Mouse (Mus musculus) thymus, postnatal 14 days (tissue): ENCODE measurements at regions not wholly inside any gene's neighbourhood (a gene's known extent, or its start where the extent isn't known, plus 50 kb on each side); places are given as distances from the start of the nearest gene placed in this dataset.
A peak's percentile ranks its signal among the peaks of the same experiment; 100 is the strongest.
"Not testable (repeated sequence)": the region's sequence is repeated elsewhere in the genome, so short reads cannot be mapped to it uniquely, and the experiment has no call there.

Source experiments
- DNase-seq: peaks from one replicate; pipeline ENCODE4 v3.0.0; 2021

DNA sequence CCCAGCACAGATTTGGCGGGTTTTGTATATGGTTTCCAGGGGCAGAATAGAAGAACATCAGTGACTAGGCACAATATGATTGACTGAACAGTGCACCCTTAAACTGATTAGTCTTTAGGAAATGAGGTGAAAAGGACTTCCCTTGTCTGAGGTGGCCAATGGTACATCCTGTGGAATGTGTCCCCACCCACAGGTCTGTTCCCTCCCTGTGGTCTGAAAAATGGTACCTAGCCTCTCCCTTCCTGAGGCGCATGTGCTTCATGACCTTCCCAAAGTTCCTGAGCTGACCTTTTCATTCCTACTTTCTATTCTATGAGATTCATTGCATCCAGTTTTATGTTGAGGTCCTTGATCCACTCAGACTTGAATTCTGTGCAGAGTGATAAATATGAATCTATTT, 76.0 kb downstream of the Zfp97 start:
- DNase-seq: not testable (repeated sequence)

GRCm38 (mm10) chr17:17229069-17229468, 107.9 kb downstream of the Zfp97 start:
- DNase-seq: peak; percentile 11

- DNase-seq: peak; percentile 88
These were observed 113.3 kb downstream of the Zfp97 start for GRCm38 (mm10) chr17:17234329-17235185.

GRCm38 (mm10) chr17:17235186-17235482, 113.9 kb downstream of the Zfp97 start:
- DNase-seq: not testable (repeated sequence)
